Mouse (Mus musculus) forelimb bud, embryonic 11.5 days (tissue): ENCODE results near the gene Fxyd6.

Experiments
- DNase-seq: peaks from one replicate; pipeline ENCODE4 v3.0.0-alpha.2; 2012; ENCODE audit warnings: low read depth, low spot score

Fxyd6 gene

GRCm38 (mm10) chr9:45370117-45370561 lies at the start of gene Fxyd6:
Gene Fxyd6, plus strand, starts transcription at chr9:45370185.
- DNase-seq: peak; percentile 62

- DNase-seq: no peak
Measured at GRCm38 (mm10) chr9:45321465-45321864, 48.5 kb upstream of the Fxyd6 start.

- DNase-seq: no peak
Measured at GRCm38 (mm10) chr9:45321946-45322430, 48.0 kb upstream of the Fxyd6 start.

- no peak for DNase-seq
Measured at GRCm38 (mm10) chr9:45326390-45326789, 43.6 kb upstream of the Fxyd6 start.

GRCm38 (mm10) chr9:45328263-45328662 lies 41.7 kb upstream of the Fxyd6 start:
- no peak for DNase-seq

GRCm38 (mm10) chr9:45329577-45329976 lies 40.4 kb upstream of the Fxyd6 start:
- no peak for DNase-seq

GRCm38 (mm10) chr9:45337406-45337805 lies 32.6 kb upstream of the Fxyd6 start:
- no peak for DNase-seq

- DNase-seq: no peak
Measured at GRCm38 (mm10) chr9:45343066-45343465, 26.9 kb upstream of the Fxyd6 start.

GRCm38 (mm10) chr9:45345516-45345915 lies 24.5 kb upstream of the Fxyd6 start:
- DNase-seq: peak; percentile 45

- no peak for DNase-seq
Measured at GRCm38 (mm10) chr9:45346276-45346675, 23.7 kb upstream of the Fxyd6 start.

GRCm38 (mm10) chr9:45348560-45348959 lies 21.4 kb upstream of the Fxyd6 start:
- no peak for DNase-seq

- DNase-seq: no peak
Measured at GRCm38 (mm10) chr9:45349181-45349580, 20.8 kb upstream of the Fxyd6 start.

GRCm38 (mm10) chr9:45349851-45350250 lies 20.1 kb upstream of the Fxyd6 start:
- DNase-seq: no peak

- no peak for DNase-seq
Measured at GRCm38 (mm10) chr9:45355192-45355591, 14.8 kb upstream of the Fxyd6 start.

- DNase-seq: peak; percentile 55
Measured at GRCm38 (mm10) chr9:45358356-45358755, 11.6 kb upstream of the Fxyd6 start.

- no peak for DNase-seq
Measured at GRCm38 (mm10) chr9:45362051-45362461, 7.9 kb upstream of the Fxyd6 start.

GRCm38 (mm10) chr9:45363639-45364214 lies 6.3 kb upstream of the Fxyd6 start:
- no peak for DNase-seq

GRCm38 (mm10) chr9:45367716-45368115 lies 2.3 kb upstream of the Fxyd6 start:
- no peak for DNase-seq

GRCm38 (mm10) chr9:45368341-45368901 lies 1.6 kb upstream of the Fxyd6 start:
- DNase-seq: no peak

- DNase-seq: peak; percentile 40
Measured at GRCm38 (mm10) chr9:45370616-45371336, 791 bp downstream of the Fxyd6 start.

GRCm38 (mm10) chr9:45371337-45371707 lies 1.3 kb downstream of the Fxyd6 start:
- peak; percentile 58 for DNase-seq

GRCm38 (mm10) chr9:45373896-45374295 lies 3.9 kb downstream of the Fxyd6 start:
- no peak for DNase-seq

- DNase-seq: no peak
Measured at GRCm38 (mm10) chr9:45374988-45375502, 5.1 kb downstream of the Fxyd6 start.
